Mouse (Mus musculus) MEL (cell line): ENCODE measurements around the gene Ankra2. TPM values are rescaled to one million over a fixed set of nuclear protein-coding genes. Genes with fewer than 3 reads are reported as not detected.

Experiments
- DNase-seq: peaks from one replicate; pipeline ENCODE4 v3.0.0; 2011; ENCODE audit warnings: low read depth, low spot score
- H3K27ac ChIP-seq: 2 replicates; pipeline ENCODE4 v1.5.1; 2012; ENCODE audit warnings: low read depth, mild to moderate bottlenecking, control low read depth, low read length, moderate library complexity; ENCODE audit not compliant: control insufficient read depth
- H3K27me3 ChIP-seq, 2 experiments: fragments of 150-350 bp in 1 of 2; sonication (generic) in 1 of 2; 2 replicates each; pipeline ENCODE4 v1.6.1; 2012; ENCODE audit warnings: low read length in 2 of 2, mild to moderate bottlenecking in 2 of 2, improper control_type of control experiment in 1 of 2, moderate library complexity in 1 of 2; ENCODE audit not compliant: insufficient read depth in 2 of 2, control insufficient read depth in 1 of 2
- H3K36me3 ChIP-seq, 2 experiments: 2 replicates each; pipeline ENCODE4 v1.6.1; 2012 to 2014; ENCODE audit warnings: low read length in 2 of 2, improper control_type of control experiment in 1 of 2, inconsistent platforms in 1 of 2, mild to moderate bottlenecking in 1 of 2; ENCODE audit not compliant: insufficient read depth in 2 of 2, control insufficient read depth in 1 of 2
- H3K4me1 ChIP-seq, 2 experiments: fragments of 150-350 bp in 1 of 2; sonication (generic) in 1 of 2; 2 replicates each; pipeline ENCODE4 v1.6.1; 2012; ENCODE audit warnings: low read length in 2 of 2, improper control_type of control experiment in 1 of 2, mild to moderate bottlenecking in 1 of 2; ENCODE audit not compliant: insufficient read depth in 2 of 2, control insufficient read depth in 1 of 2
- H3K4me3 ChIP-seq, 2 experiments: fragments of 150-350 bp in 1 of 2; sonication (generic) in 1 of 2; 2 replicates each; pipeline ENCODE4 v1.5.1; 2012; ENCODE audit warnings: low read depth in 2 of 2, low read length in 2 of 2, mild to moderate bottlenecking in 2 of 2, moderate library complexity in 2 of 2, control low read depth in 1 of 2, improper control_type of control experiment in 1 of 2; ENCODE audit not compliant: control insufficient read depth in 1 of 2, insufficient read depth in 1 of 2
- H3K79me2 ChIP-seq: 2 replicates; pipeline ENCODE4 v1.6.1; 2012; ENCODE audit warnings: mild to moderate bottlenecking, low read length, moderate library complexity; ENCODE audit not compliant: control insufficient read depth, poor library complexity, insufficient read depth
- H3K9ac ChIP-seq: 2 replicates; pipeline ENCODE4 v1.6.1; 2012; ENCODE audit warnings: low read depth, mild to moderate bottlenecking, control low read depth, low read length, moderate library complexity; ENCODE audit not compliant: control insufficient read depth, poor library complexity, severe bottlenecking
- H3K9me3 ChIP-seq: fragments of 150-350 bp; sonication (generic); replicated peaks from 2 replicates; pipeline ENCODE4 v1.6.1; 2012; ENCODE audit warnings: mild to moderate bottlenecking, low read length, improper control_type of control experiment, moderate library complexity; ENCODE audit not compliant: insufficient read depth
- BHLHE40 ChIP-seq: IDR thresholded peaks from 2 replicates; pipeline ENCODE4 v1.6.1; 2012; ENCODE audit warnings: low read depth, mild to moderate bottlenecking, inconsistent platforms, low read length, improper control_type of control experiment, borderline replicate concordance
- CHD2 ChIP-seq: IDR thresholded peaks from 2 replicates; pipeline ENCODE4 v1.6.1; 2011; ENCODE audit warnings: low read length, improper control_type of control experiment
- ELF1 ChIP-seq: IDR thresholded peaks from 2 replicates; pipeline ENCODE4 v1.6.1; 2014; ENCODE audit warnings: low read depth, mild to moderate bottlenecking, inconsistent platforms, low read length, improper control_type of control experiment, moderate library complexity
- EP300 ChIP-seq, 2 experiments: IDR thresholded peaks; 2 replicates each; pipeline ENCODE4 v1.6.1; 2011; ENCODE audit warnings: improper control_type of control experiment in 2 of 2, low read length in 2 of 2, low read depth in 1 of 2, mild to moderate bottlenecking in 1 of 2
- ETS1 ChIP-seq: IDR thresholded peaks from 2 replicates; pipeline ENCODE4 v1.6.1; 2012; ENCODE audit warnings: low read depth, mild to moderate bottlenecking, inconsistent platforms, low read length, improper control_type of control experiment, moderate library complexity
- HCFC1 ChIP-seq: IDR thresholded peaks from 2 replicates; pipeline ENCODE4 v1.6.1; 2012; ENCODE audit warnings: low read depth, mild to moderate bottlenecking, inconsistent platforms, low read length, improper control_type of control experiment, moderate library complexity
- KAT2A ChIP-seq: conservative IDR thresholded peaks from 2 replicates; pipeline ENCODE4 v1.6.1; 2012; ENCODE audit warnings: low read depth, low read length, improper control_type of control experiment, inconsistent platforms
- MAX ChIP-seq: IDR thresholded peaks from 2 replicates; pipeline ENCODE4 v1.6.1; 2011; ENCODE audit warnings: low read length, improper control_type of control experiment
- MAZ ChIP-seq: IDR thresholded peaks from 2 replicates; pipeline ENCODE4 v1.6.1; 2012; ENCODE audit warnings: low read depth, mild to moderate bottlenecking, inconsistent platforms, low read length, improper control_type of control experiment
- MEF2A ChIP-seq: IDR thresholded peaks from 2 replicates; pipeline ENCODE4 v1.6.1; 2014; ENCODE audit warnings: low read depth, mild to moderate bottlenecking, inconsistent platforms, low read length, improper control_type of control experiment; ENCODE audit not compliant: poor library complexity, insufficient replicate concordance, severe bottlenecking; ENCODE audit errors: extremely low read depth
- MXI1 ChIP-seq: IDR thresholded peaks from 2 replicates; pipeline ENCODE4 v1.6.1; 2011; ENCODE audit warnings: mild to moderate bottlenecking, low read depth, low read length, improper control_type of control experiment
- MYC ChIP-seq: IDR thresholded peaks from 2 replicates; pipeline ENCODE4 v1.6.1; 2011; ENCODE audit warnings: low read depth, mild to moderate bottlenecking, low read length, improper control_type of control experiment, moderate library complexity
- NELFE ChIP-seq: IDR thresholded peaks from 2 replicates; pipeline ENCODE4 v1.6.1; 2011; ENCODE audit warnings: low read depth, low read length, improper control_type of control experiment
- NRF1 ChIP-seq: IDR thresholded peaks from 2 replicates; pipeline ENCODE4 v1.6.1; 2014; ENCODE audit warnings: low read depth, mild to moderate bottlenecking, inconsistent platforms, low read length, improper control_type of control experiment, moderate library complexity; ENCODE audit not compliant: poor library complexity, insufficient read depth, severe bottlenecking
- POLR2A ChIP-seq, 2 experiments: IDR thresholded peaks; 2 replicates each; pipeline ENCODE4 v1.6.1; 2011 to 2012; ENCODE audit warnings: low read length in 2 of 2, mild to moderate bottlenecking in 2 of 2, control low read depth in 1 of 2, improper control_type of control experiment in 1 of 2, low read depth in 1 of 2, moderate library complexity in 1 of 2; ENCODE audit not compliant: control insufficient read depth in 1 of 2, insufficient read depth in 1 of 2, poor library complexity in 1 of 2
- POLR2AphosphoS2 ChIP-seq: IDR thresholded peaks from 2 replicates; pipeline ENCODE4 v1.6.1; 2011; ENCODE audit warnings: low read length, improper control_type of control experiment
- POLR2AphosphoS5 ChIP-seq: IDR thresholded peaks from 2 replicates; pipeline ENCODE4 v1.6.1; 2012; ENCODE audit warnings: low read depth, borderline replicate concordance, mild to moderate bottlenecking, inconsistent platforms, low read length, moderate library complexity, mixed read lengths
- RAD21 ChIP-seq: IDR thresholded peaks from 2 replicates; pipeline ENCODE4 v1.6.1; 2011; ENCODE audit warnings: mild to moderate bottlenecking, low read depth, low read length, improper control_type of control experiment
- RCOR1 ChIP-seq: IDR thresholded peaks from 2 replicates; pipeline ENCODE4 v1.6.1; 2012; ENCODE audit warnings: low read depth, mild to moderate bottlenecking, inconsistent platforms, low read length, improper control_type of control experiment
- SIN3A ChIP-seq: IDR thresholded peaks from 2 replicates; pipeline ENCODE4 v1.6.1; 2012; ENCODE audit warnings: low read length, improper control_type of control experiment, inconsistent platforms
- TAL1 ChIP-seq: IDR thresholded peaks from 2 replicates; pipeline ENCODE4 v1.6.1; 2012; ENCODE audit warnings: mild to moderate bottlenecking, inconsistent platforms, low read length, moderate library complexity, mixed read lengths
- TBP ChIP-seq: IDR thresholded peaks from 2 replicates; pipeline ENCODE4 v1.8.0; 2011; ENCODE audit warnings: low read depth, low read length, improper control_type of control experiment
- TCF12 ChIP-seq: IDR thresholded peaks from 2 replicates; pipeline ENCODE4 v1.6.1; 2014; ENCODE audit warnings: low read depth, mild to moderate bottlenecking, inconsistent platforms, low read length, improper control_type of control experiment, moderate library complexity
- UBTF ChIP-seq: IDR thresholded peaks from 2 replicates; pipeline ENCODE4 v1.6.1; 2012; ENCODE audit warnings: low read depth, mild to moderate bottlenecking, inconsistent platforms, low read length, improper control_type of control experiment, moderate library complexity, borderline replicate concordance; ENCODE audit not compliant: insufficient read depth
- USF1 ChIP-seq: IDR thresholded peaks from 2 replicates; pipeline ENCODE4 v1.6.1; 2014; ENCODE audit warnings: low read depth, mild to moderate bottlenecking, inconsistent platforms, low read length, improper control_type of control experiment, moderate library complexity
- USF2 ChIP-seq, 2 experiments: IDR thresholded peaks; 2 replicates each; pipeline ENCODE4 v1.6.1; 2011 to 2012; ENCODE audit warnings: improper control_type of control experiment in 2 of 2, low read length in 2 of 2, borderline replicate concordance in 1 of 2, inconsistent platforms in 1 of 2, low read depth in 1 of 2, mild to moderate bottlenecking in 1 of 2; ENCODE audit not compliant: insufficient read depth in 1 of 2
- ZC3H11A ChIP-seq: IDR thresholded peaks from 2 replicates; pipeline ENCODE4 v1.6.1; 2012; ENCODE audit warnings: low read depth, mild to moderate bottlenecking, inconsistent platforms, low read length, improper control_type of control experiment
- ZKSCAN1 ChIP-seq: IDR thresholded peaks from 2 replicates; pipeline ENCODE4 v1.6.1; 2012; ENCODE audit warnings: low read depth, mild to moderate bottlenecking, inconsistent platforms, low read length, improper control_type of control experiment, moderate library complexity
- ZMIZ1 ChIP-seq: IDR thresholded peaks from 2 replicates; pipeline ENCODE4 v1.6.1; 2012; ENCODE audit warnings: low read depth, mild to moderate bottlenecking, inconsistent platforms, low read length, improper control_type of control experiment, moderate library complexity
- polyA plus RNA-seq, 2 experiments: library from polyadenylated mRNA; stranded (reverse) in 1 of 2; unstranded in 1 of 2; fragments of >175 nt in 1 of 2; fragments of >200 nt in 1 of 2; gene quantifications; 2 replicates each; pipeline versions ENCODE4 v1.2.1 to v1.2.4; 2012; ENCODE audit warnings: low replicate concordance in 2 of 2, low read depth in 1 of 2; ENCODE audit not compliant: insufficient read length in 2 of 2, insufficient read depth in 1 of 2, missing spikeins in 1 of 2
- total RNA-seq: library from RNA; depleted of rRNA; stranded (reverse); fragments of 300-350 nt; gene quantifications from 2 replicates; pipeline ENCODE4 v1.2.3, GENCODE M21; 2012; rRNA removed

The Ankra2 gene
- 8.1 and 10.4 TPM in 2 replicates for total RNA-seq
- 10 to 100 TPM in 1 of 2 experiments, not detected in 1; 14.7 TPM for polyA plus RNA-seq

DNA sequence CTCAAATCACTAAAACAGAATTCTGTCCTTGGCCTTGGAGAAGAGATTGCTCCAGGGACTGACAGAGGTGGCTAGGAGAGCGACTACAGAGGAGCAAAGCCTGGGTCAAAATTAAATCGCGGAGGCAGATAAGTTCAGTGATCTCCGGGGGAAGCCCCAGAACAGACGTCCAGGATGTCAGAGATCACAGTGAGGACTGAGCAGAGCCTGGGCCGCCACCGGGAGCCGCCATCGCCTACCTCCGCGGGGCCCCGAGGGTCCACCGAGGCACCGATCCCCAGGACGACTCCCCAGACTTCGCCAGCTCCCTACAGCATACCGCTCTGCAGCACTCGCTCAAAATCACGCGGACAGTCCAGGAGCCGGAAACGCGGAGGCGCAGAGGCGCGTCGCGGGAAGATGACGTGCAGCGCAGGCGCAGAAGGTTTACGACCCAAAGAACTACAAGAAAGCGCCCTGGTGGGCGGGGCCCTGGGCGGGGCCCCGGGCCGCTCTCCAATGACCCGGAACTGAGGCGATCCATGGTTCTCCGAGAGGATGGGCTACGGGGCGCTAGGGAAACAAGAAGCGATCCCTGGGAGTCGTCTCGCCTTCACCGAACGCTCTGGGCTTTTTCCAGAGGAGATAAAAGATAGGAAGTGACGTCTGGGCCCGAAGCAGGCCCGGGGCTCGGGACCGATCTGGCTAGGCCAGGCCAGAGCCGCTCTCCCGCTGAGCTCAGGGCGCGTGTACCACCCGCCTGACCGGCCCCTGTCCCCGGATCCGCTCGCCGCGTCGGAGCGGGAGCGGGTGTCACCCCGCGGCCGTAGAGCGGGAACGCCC is at the start of gene Ankra2, which contains the start of gene Utp15:
Ankra2 (plus strand) TSS at position 439 of the 822 bp plus-strand sequence.
Utp15 (minus strand) TSS at position 406 of the 822 bp plus-strand sequence.
- Histone ChIP-seq H3K4me1 (peaks cover 13 to 15% of the 10 kb centered on the region in 2 experiments), H3K27ac (peak within 1 kb of the TSS; percentile 76), H3K36me3 (peaks cover 25 to 27% of the 10 kb centered on the region in 2 experiments), H3K27me3 (no peaks in the 10 kb centered on the region), H3K9me3 (no peaks in the 10 kb centered on the region), H3K9ac (peak within 1 kb of the TSS; percentile 92), H3K79me2 (peaks cover 27% of the 10 kb centered on the region), H3K4me3 (peak within 1 kb of the TSS; percentile 92)
- TF ChIP-seq MAZ (peak; percentile 71; the same call in 1 of the 2 replicates), TAL1 (no peak), MXI1 (peak; percentile 99), ZMIZ1 (peak; percentile 60; the same call in 1 of the 2 replicates), USF1 (peak; percentile 65), ZKSCAN1 (no peak), HCFC1 (peak; percentile 98), CHD2 (peak; percentile 52; the same call in 1 of the 2 replicates), EP300 (IDR thresholded peaks at IDR 0.05; ENCODE audit: low read depth in 1 of 2, low read length in 2 of 2) (no peak), MEF2A (no peak), RAD21 (no peak), BHLHE40 (no peak), NRF1 (peak; percentile 89), NELFE (peak; percentile 92), TCF12 (peak; percentile 73), TBP (peak; percentile 93), POLR2AphosphoS2 (peak; percentile 83), UBTF (0 out of 2 replicates have a peak, but pooled peaks have one; percentile 51), ELF1 (peak; percentile 97), SIN3A (peak; percentile 98), ETS1 (peak; percentile 42), RCOR1 (no peak), MAX (peak; percentile 80; the same call in 1 of the 2 replicates), USF2 (IDR thresholded peaks at IDR 0.05; ENCODE audit: borderline replicate concordance in 1 of 2, insufficient read depth in 1 of 2, low read depth in 1 of 2, low read length in 2 of 2) (no peak), ZC3H11A (0 out of 2 replicates have a peak, but pooled peaks have one; percentile 18), POLR2AphosphoS5 (no peak), KAT2A (peak; percentile 81; the same call in 1 of the 2 replicates), POLR2A (IDR thresholded peaks at IDR 0.05; ENCODE audit: control insufficient read depth in 1 of 2, insufficient read depth in 1 of 2, low read depth in 1 of 2, low read length in 2 of 2, poor library complexity in 1 of 2) (peak; percentile 72 to 93), MYC (peak; percentile 95)
- DNase-seq: peak; percentile 98
